Mouse (Mus musculus): Measurements from ENCODE around the gene Sfn. TPM values are rescaled to one million over a fixed set of nuclear protein-coding genes. Genes with fewer than 3 reads are reported as not detected.

The Sfn gene
- total and polyA plus RNA-seq, 2 experiments: 0.54 to 0.55 TPM

- 76% methylated on average over 8 of the region's 8 CpGs for WGBS
- Histone ChIP-seq H3K27me3 (ENCODE audit: control insufficient read depth, insufficient read depth, low read length) (no peaks in the 10 kb centered on the region), H3K4me3 (ENCODE audit: insufficient read depth, low read depth, low read length) (peak overlapping the region; percentile 20; the same call in 1 of the 2 replicates), H3K79me2 (ENCODE audit: control insufficient read depth, insufficient read depth, low read length) (peaks cover 22% of the 10 kb centered on the region), H3K27ac (replicated peaks; ENCODE audit: insufficient read depth, low read depth, low read length) (peak overlapping the region; percentile 87), H3K36me3 (ENCODE audit: control insufficient read depth, insufficient read depth, low read length) (peaks cover 3% of the 10 kb centered on the region; the same call in 1 of the 2 replicates), H3K4me1 (ENCODE audit: control insufficient read depth, insufficient read depth, low read length) (peaks cover 22% of the 10 kb centered on the region), H3K9ac (ENCODE audit: low read depth, low read length) (peak overlapping the region; percentile 19; the same call in 1 of the 2 replicates)
- no peak for TF ChIP-seq CTCF (IDR thresholded peaks at IDR 0.05; ENCODE audit: low read depth, low read length)
- no peak for TF ChIP-seq POLR2A (IDR thresholded peaks at IDR 0.05; ENCODE audit: extremely low read depth, insufficient read depth, low read length)
- no peak for DNase-seq (ENCODE audit: extremely low read depth, low read depth, low spot score)
Observed at GRCm38 (mm10) chr4:133630326-133630920, 28.5 kb upstream of the Sfn start.

- no peak overlapping the region for H3K27ac ChIP-seq (replicated peaks; ENCODE audit: insufficient read depth, low read depth, low read length)
- no peaks in the 10 kb centered on the region for H3K27me3 ChIP-seq (ENCODE audit: control insufficient read depth, insufficient read depth, low read length)
- peaks cover 24% of the 10 kb centered on the region for H3K79me2 ChIP-seq (ENCODE audit: control insufficient read depth, insufficient read depth, low read length)
- TF ChIP-seq CTCF (IDR thresholded peaks at IDR 0.05; ENCODE audit: low read depth, low read length) (no peak), POLR2A (IDR thresholded peaks at IDR 0.05; ENCODE audit: extremely low read depth, insufficient read depth, low read length) (no peak)
- no peak overlapping the region for H3K4me3 ChIP-seq (ENCODE audit: insufficient read depth, low read depth, low read length)
- no peak for DNase-seq (ENCODE audit: extremely low read depth, low read depth, low spot score)
- H3K36me3 ChIP-seq (ENCODE audit: control insufficient read depth, insufficient read depth, low read length): peaks cover 3% of the 10 kb centered on the region; the same call in 1 of the 2 replicates
- H3K4me1 ChIP-seq (ENCODE audit: control insufficient read depth, insufficient read depth, low read length): peaks cover 22% of the 10 kb centered on the region
- WGBS: 76% methylated on average over 7 of the region's 7 CpGs
- H3K9ac ChIP-seq (ENCODE audit: low read depth, low read length): no peak overlapping the region
Observed at GRCm38 (mm10) chr4:133629191-133629590, 27.2 kb upstream of the Sfn start.

GRCm38 (mm10) chr4:133628517-133628916 is 26.5 kb upstream of the Sfn start:
- Histone ChIP-seq H3K27me3 (ENCODE audit: control insufficient read depth, insufficient read depth, low read length) (no peaks in the 10 kb centered on the region), H3K4me1 (ENCODE audit: control insufficient read depth, insufficient read depth, low read length) (peaks cover 20% of the 10 kb centered on the region), H3K79me2 (ENCODE audit: control insufficient read depth, insufficient read depth, low read length) (peaks cover 24% of the 10 kb centered on the region), H3K36me3 (ENCODE audit: control insufficient read depth, insufficient read depth, low read length) (peaks cover 3% of the 10 kb centered on the region; the same call in 1 of the 2 replicates), H3K4me3 (ENCODE audit: insufficient read depth, low read depth, low read length) (no peak overlapping the region), H3K9ac (ENCODE audit: low read depth, low read length) (no peak overlapping the region), H3K27ac (replicated peaks; ENCODE audit: insufficient read depth, low read depth, low read length) (no peak overlapping the region)
- DNase-seq (ENCODE audit: extremely low read depth, low read depth, low spot score): no peak
- 63% methylated on average over 2 of the region's 2 CpGs for WGBS
- no peak for TF ChIP-seq CTCF (IDR thresholded peaks at IDR 0.05; ENCODE audit: low read depth, low read length)
- TF ChIP-seq POLR2A (IDR thresholded peaks at IDR 0.05; ENCODE audit: extremely low read depth, insufficient read depth, low read length): no peak

- WGBS: 95% methylated on average over 14 of the region's 14 CpGs
Observed at GRCm38 (mm10) chr4:133627039-133627438, 25.1 kb upstream of the Sfn start.

GRCm38 (mm10) chr4:133626621-133627020 is 24.7 kb upstream of the Sfn start:
- H3K4me3 ChIP-seq (ENCODE audit: insufficient read depth, low read depth, low read length): no peak overlapping the region
- no peak for DNase-seq (ENCODE audit: extremely low read depth, low read depth, low spot score)
- H3K4me1 ChIP-seq (ENCODE audit: control insufficient read depth, insufficient read depth, low read length): peaks cover 11% of the 10 kb centered on the region
- H3K27me3 ChIP-seq (ENCODE audit: control insufficient read depth, insufficient read depth, low read length): no peaks in the 10 kb centered on the region
- peak overlapping the region; percentile 63; the same call in 1 of the 2 replicates for H3K27ac ChIP-seq (replicated peaks; ENCODE audit: insufficient read depth, low read depth, low read length)
- TF ChIP-seq CTCF (IDR thresholded peaks at IDR 0.05; ENCODE audit: low read depth, low read length) (no peak), POLR2A (IDR thresholded peaks at IDR 0.05; ENCODE audit: extremely low read depth, insufficient read depth, low read length) (no peak)
- H3K79me2 ChIP-seq (ENCODE audit: control insufficient read depth, insufficient read depth, low read length): peaks cover 24% of the 10 kb centered on the region
- WGBS: 92% methylated on average over 9 of the region's 9 CpGs
- peaks cover 3% of the 10 kb centered on the region; the same call in 1 of the 2 replicates for H3K36me3 ChIP-seq (ENCODE audit: control insufficient read depth, insufficient read depth, low read length)
- no peak overlapping the region for H3K9ac ChIP-seq (ENCODE audit: low read depth, low read length)

More at GRCm38 (mm10) chr4:133627039-133627438, 25.1 kb upstream of the Sfn start:
- no peak overlapping the region for H3K9ac ChIP-seq (ENCODE audit: low read depth, low read length)
- peaks cover 3% of the 10 kb centered on the region; the same call in 1 of the 2 replicates for H3K36me3 ChIP-seq (ENCODE audit: control insufficient read depth, insufficient read depth, low read length)
- H3K4me3 ChIP-seq (ENCODE audit: insufficient read depth, low read depth, low read length): no peak overlapping the region
- no peak for TF ChIP-seq POLR2A (IDR thresholded peaks at IDR 0.05; ENCODE audit: extremely low read depth, insufficient read depth, low read length)
- no peak for TF ChIP-seq CTCF (IDR thresholded peaks at IDR 0.05; ENCODE audit: low read depth, low read length)
- DNase-seq (ENCODE audit: extremely low read depth, low read depth, low spot score): no peak
- no peaks in the 10 kb centered on the region for H3K27me3 ChIP-seq (ENCODE audit: control insufficient read depth, insufficient read depth, low read length)
- peaks cover 24% of the 10 kb centered on the region for H3K79me2 ChIP-seq (ENCODE audit: control insufficient read depth, insufficient read depth, low read length)
- no peak overlapping the region for H3K27ac ChIP-seq (replicated peaks; ENCODE audit: insufficient read depth, low read depth, low read length)
- H3K4me1 ChIP-seq (ENCODE audit: control insufficient read depth, insufficient read depth, low read length): peaks cover 13% of the 10 kb centered on the region

GRCm38 (mm10) chr4:133626221-133626620 is 24.3 kb upstream of the Sfn start:
- Histone ChIP-seq H3K79me2 (ENCODE audit: control insufficient read depth, insufficient read depth, low read length) (peaks cover 25% of the 10 kb centered on the region), H3K9ac (ENCODE audit: low read depth, low read length) (no peak overlapping the region; the same call in 1 of the 2 replicates), H3K4me3 (ENCODE audit: insufficient read depth, low read depth, low read length) (no peak overlapping the region), H3K36me3 (ENCODE audit: control insufficient read depth, insufficient read depth, low read length) (peaks cover 3% of the 10 kb centered on the region; the same call in 1 of the 2 replicates), H3K4me1 (ENCODE audit: control insufficient read depth, insufficient read depth, low read length) (peaks cover 10% of the 10 kb centered on the region), H3K27me3 (ENCODE audit: control insufficient read depth, insufficient read depth, low read length) (no peaks in the 10 kb centered on the region), H3K27ac (replicated peaks; ENCODE audit: insufficient read depth, low read depth, low read length) (peak overlapping the region; percentile 63)
- WGBS: 73% methylated on average over 5 of the region's 5 CpGs
- no peak for DNase-seq (ENCODE audit: extremely low read depth, low read depth, low spot score)
- no peak for TF ChIP-seq CTCF (IDR thresholded peaks at IDR 0.05; ENCODE audit: low read depth, low read length)
- TF ChIP-seq POLR2A (IDR thresholded peaks at IDR 0.05; ENCODE audit: extremely low read depth, insufficient read depth, low read length): no peak

All from liver, adult 2 months (tissue).